In genomic region chr5:75402631-75403030, GRCm38 (mm10) we compare ENCODE assay signal across 23 mouse cellular contexts.
DNase-seq lines count a peak whose midpoint lies in the region; ATAC-seq and TF ChIP-seq lines count a peak whose summit lies in the region.
"Had no signal": no experiment of that assay in that cellular context is flagged by ENCODE, and none has a peak within 500 bp of the region (broad histone marks: within the 10 kb centered on the region; RNA-seq: fewer than 3 reads in every experiment).

No protein-coding gene starts in this region.

- H3K4me3 ChIP-seq in kidney, adult 2 months (ENCODE audit: insufficient read depth, low read depth, low read length): no peak overlapping the region
- no peak overlapping the region for H3K4me3 ChIP-seq in kidney, embryonic 14.5 days (ENCODE audit: low read length)
- H3K4me3 ChIP-seq: forebrain, embryonic 12.5 days; limb, embryonic 15.5 days; liver, embryonic 15.5 days; midbrain, embryonic 10.5 days had no signal

- TF ChIP-seq CTCF in kidney, adult 2 months (conservative IDR thresholded peaks at IDR 0.05; ENCODE audit: insufficient read depth, insufficient read length, low read depth, low read length): no peak

- H3K4me1 ChIP-seq in kidney, adult 2 months (ENCODE audit: control insufficient read depth, insufficient read depth, low read length): peaks cover 32% of the 10 kb centered on the region
- H3K4me1 ChIP-seq in kidney, embryonic 14.5 days (ENCODE audit: control insufficient read depth, insufficient read depth, low read length): peaks cover 4% of the 10 kb centered on the region; the same call in 1 of the 2 replicates

- H3K9ac ChIP-seq in kidney, embryonic 14.5 days (ENCODE audit: low read depth, low read length): no peak overlapping the region
- H3K9ac ChIP-seq: forebrain, embryonic 12.5 days; limb, embryonic 15.5 days; liver, embryonic 15.5 days had no signal

- H3K27ac ChIP-seq in kidney, adult 2 months (ENCODE audit: insufficient read depth, low read depth, low read length): peak overlapping the region; percentile 28
- H3K27ac ChIP-seq in kidney, embryonic 14.5 days (ENCODE audit: low read depth, low read length): no peak overlapping the region
- H3K27ac ChIP-seq: forebrain, embryonic 12.5 days; limb, embryonic 15.5 days; liver, embryonic 15.5 days; macrophage; midbrain, embryonic 10.5 days had no signal

- H3K9me3 ChIP-seq in kidney, embryonic 14.5 days (ENCODE audit: control insufficient read depth, low read length): no peaks in the 10 kb centered on the region
- H3K9me3 ChIP-seq: forebrain, embryonic 12.5 days; limb, embryonic 15.5 days; liver, embryonic 15.5 days; midbrain, embryonic 10.5 days had no signal

- H3K36me3 ChIP-seq in kidney, adult 2 months (ENCODE audit: control insufficient read depth, insufficient read depth, low read length): no peaks in the 10 kb centered on the region
- H3K36me3 ChIP-seq in kidney, embryonic 14.5 days (ENCODE audit: control insufficient read depth, insufficient read depth, low read length): no peaks in the 10 kb centered on the region
- H3K36me3 ChIP-seq: forebrain, embryonic 12.5 days; limb, embryonic 15.5 days; liver, embryonic 15.5 days; midbrain, embryonic 10.5 days had no signal

- H3K4me2 ChIP-seq in kidney, embryonic 14.5 days (replicated peaks; ENCODE audit: low read depth, low read length): no peak overlapping the region
- H3K4me2 ChIP-seq: forebrain, embryonic 12.5 days; limb, embryonic 15.5 days; liver, embryonic 15.5 days had no signal

- DNase-seq in cerebellum, postnatal 10 days: peak; percentile 64 to 70
- no peak for DNase-seq in cerebellum, adult 11 months
- DNase-seq in kidney, adult 2 months: peak; percentile 77
- peak; percentile 4 for DNase-seq in Muller cell, postnatal 12 days (ENCODE audit: inconsistent ontology term)
- peak; percentile 49 for DNase-seq in kidney, postnatal 14 days
- no peak for DNase-seq in urinary bladder, postnatal 4 days (ENCODE audit: low spot score in 2 of 2)
- no peak for DNase-seq in layer of hippocampus, adult 9-10 months (ENCODE audit: low spot score)
- DNase-seq: adrenal gland, postnatal 10 days; cerebellum, adult 11-12 months; gastrocnemius, postnatal 10 days; heart, adult 18-20 months; heart, postnatal 4 days; retina, postnatal 1 day; thymus, postnatal 14 days had no signal

- no peak for TF ChIP-seq POLR2A in kidney, adult 2 months (IDR thresholded peaks at IDR 0.05; ENCODE audit: low read depth, low read length)

- 17% methylated on average over 3 of the region's 3 CpGs for whole genome bisulfite sequencing in kidney, adult 2 months
- 52% methylated on average over 3 of the region's 3 CpGs for WGBS in kidney, embryonic 14.5 days

- no peaks in the 10 kb centered on the region for H3K27me3 ChIP-seq in kidney, adult 2 months (replicated peaks; ENCODE audit: control insufficient read depth, insufficient read depth, low read length)
- H3K27me3 ChIP-seq in kidney, embryonic 14.5 days (ENCODE audit: control insufficient read depth, insufficient read depth, low read length): no peaks in the 10 kb centered on the region
- H3K27me3 ChIP-seq: limb, embryonic 15.5 days; liver, embryonic 15.5 days had no signal

- ATAC-seq in kidney, embryonic 14.5 days (ENCODE audit: low FRiP score, low TSS enrichment): no peak
- ATAC-seq: activated CD4-positive, CD25-positive, alpha-beta regulatory T cell, adult 4 months; hindbrain, embryonic 16.5 days; intestine, postnatal 0 days had no signal

Comparison
In these comparisons a context has a peak if more than half of its experiments do, and no peak if none do; other contexts are left out.
1. DNase-seq: peak in cerebellum, postnatal 10 days (2 of 2), kidney, adult 2 months (single experiment), Muller cell, postnatal 12 days (single experiment) and kidney, postnatal 14 days (single experiment); none in cerebellum, adult 11 months (single experiment), urinary bladder, postnatal 4 days (0 of 2) and layer of hippocampus, adult 9-10 months (single experiment).